Mouse (Mus musculus) E14TG2a.4 (cell line): ENCODE results near the gene Prickle1.

Experiments
- H3K27me3 ChIP-seq: 2 replicates; pipeline ENCODE4 v1.6.1; 2014; ENCODE audit warnings: low read length, control low read depth; ENCODE audit not compliant: insufficient read depth
- H3K36me3 ChIP-seq: 2 replicates; pipeline ENCODE4 v1.6.1; 2014; ENCODE audit warnings: low read length, control low read depth; ENCODE audit not compliant: insufficient read depth
- H3K4me1 ChIP-seq: replicated peaks from 2 replicates; pipeline ENCODE4 v1.6.1; 2014; ENCODE audit warnings: low read depth, low read length, control low read depth
- H3K4me3 ChIP-seq: replicated peaks from 2 replicates; pipeline ENCODE4 v1.5.1; 2014; ENCODE audit warnings: mild to moderate bottlenecking, low read length
- H3K9me3 ChIP-seq: 2 replicates; pipeline ENCODE4 v1.6.1; 2014; ENCODE audit warnings: low read length, control low read depth
- CTCF ChIP-seq: conservative IDR thresholded peaks from 2 replicates; pipeline ENCODE4 v1.5.1; 2014; ENCODE audit warnings: low read length
- NANOG ChIP-seq: IDR thresholded peaks from 2 replicates; pipeline ENCODE4 v1.6.1; 2014; ENCODE audit warnings: borderline replicate concordance, low read length, mixed read lengths
- POU5F1 ChIP-seq: IDR thresholded peaks from 2 replicates; pipeline ENCODE4 v1.6.1; 2014; ENCODE audit warnings: low read length, borderline replicate concordance

Prickle1 gene

GRCm38 (mm10) chr15:93602850-93603249 lies 7.2 kb upstream of the Prickle1 start:
- Histone ChIP-seq H3K27me3 (peaks cover 25% of the 10 kb centered on the region), H3K36me3 (no peaks in the 10 kb centered on the region), H3K9me3 (no peaks in the 10 kb centered on the region), H3K4me3 (no peak overlapping the region), H3K4me1 (no peaks in the 10 kb centered on the region)
- TF ChIP-seq NANOG (no peak), POU5F1 (no peak), CTCF (no peak)

DNA sequence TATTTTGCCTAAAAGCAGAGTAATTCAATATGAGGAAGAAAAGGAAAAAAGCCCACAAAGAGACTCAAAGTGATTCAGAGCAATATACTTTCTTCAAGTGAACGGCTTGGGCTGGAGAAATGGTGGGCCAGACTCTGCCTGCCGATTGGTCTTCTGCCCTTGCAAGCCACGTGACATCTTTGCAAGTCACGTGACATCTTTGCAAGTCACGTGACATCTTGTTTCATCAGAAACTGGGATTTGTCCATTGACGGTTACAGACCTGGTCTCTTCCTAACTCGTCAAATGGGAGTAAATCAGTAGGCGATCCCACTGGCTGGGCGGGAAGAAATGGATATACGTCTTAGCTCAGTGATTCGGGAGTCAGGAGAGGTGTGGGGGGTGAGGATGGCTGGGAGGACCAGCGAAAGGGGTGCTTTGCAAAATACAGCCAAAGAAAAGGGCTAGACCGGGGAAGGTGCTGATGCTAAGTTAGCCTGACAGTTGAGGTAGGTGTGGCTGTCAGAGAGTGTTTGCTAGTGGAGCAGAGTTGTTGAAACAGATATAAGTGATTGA lies 5.8 kb upstream of the Prickle1 start:
- TF ChIP-seq POU5F1 (no peak), NANOG (no peak), CTCF (no peak)
- Histone ChIP-seq H3K4me3 (no peak overlapping the region), H3K9me3 (no peaks in the 10 kb centered on the region), H3K27me3 (peaks cover 38% of the 10 kb centered on the region), H3K4me1 (peaks cover 2% of the 10 kb centered on the region), H3K36me3 (no peaks in the 10 kb centered on the region)

DNA sequence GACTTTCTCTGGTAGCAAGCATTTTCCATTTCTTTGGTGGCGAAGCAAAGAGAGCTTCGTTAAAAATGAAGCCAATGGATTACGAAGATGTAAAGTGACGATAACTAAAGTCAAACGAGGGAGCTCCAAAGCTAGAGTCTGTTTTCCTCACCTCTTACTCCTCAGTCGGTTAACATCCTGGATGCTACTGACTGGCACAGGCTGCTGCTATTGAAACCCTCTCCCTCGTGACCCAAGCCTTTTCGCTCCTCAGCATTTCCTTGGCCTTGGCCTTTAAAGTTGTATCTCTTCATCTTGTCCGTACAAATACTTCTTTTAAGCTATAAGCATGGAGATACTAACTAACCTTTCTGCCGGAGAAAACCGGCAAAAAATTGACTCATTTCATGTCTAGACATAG lies 1.3 kb upstream of the Prickle1 start:
- Histone ChIP-seq H3K36me3 (no peaks in the 10 kb centered on the region), H3K27me3 (peaks cover 69% of the 10 kb centered on the region), H3K4me1 (peaks cover 16% of the 10 kb centered on the region), H3K9me3 (no peaks in the 10 kb centered on the region), H3K4me3 (no peak overlapping the region)
- TF ChIP-seq POU5F1 (no peak), NANOG (no peak), CTCF (no peak)

DNA sequence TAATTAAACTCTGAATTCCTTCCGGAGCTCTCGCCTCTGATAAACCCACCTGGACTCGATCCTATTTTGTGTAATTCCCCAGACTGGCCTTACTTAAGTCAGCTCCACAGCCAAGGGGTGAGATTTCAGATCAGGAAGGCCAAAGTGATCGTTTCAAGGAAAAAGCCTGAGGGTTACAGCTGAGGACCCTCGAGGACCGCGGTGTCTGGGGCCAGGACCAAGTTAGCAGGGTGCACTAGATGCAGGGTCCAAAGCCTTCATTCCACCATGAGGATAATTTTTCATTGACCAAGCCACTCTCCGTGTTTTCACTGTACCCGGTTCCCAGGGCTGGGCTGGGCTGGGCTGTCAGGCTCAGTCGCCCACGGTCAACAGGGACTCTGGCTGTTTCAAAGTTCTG lies 594 bp upstream of the Prickle1 start:
- H3K4me3 ChIP-seq, result peak overlapping the region; percentile 85
- peaks cover 19% of the 10 kb centered on the region for H3K4me1 ChIP-seq
- peaks cover 71% of the 10 kb centered on the region for H3K27me3 ChIP-seq
- no peaks in the 10 kb centered on the region for H3K9me3 ChIP-seq
- TF ChIP-seq NANOG (no peak), CTCF (no peak), POU5F1 (no peak)
- H3K36me3 ChIP-seq, result no peaks in the 10 kb centered on the region

DNA sequence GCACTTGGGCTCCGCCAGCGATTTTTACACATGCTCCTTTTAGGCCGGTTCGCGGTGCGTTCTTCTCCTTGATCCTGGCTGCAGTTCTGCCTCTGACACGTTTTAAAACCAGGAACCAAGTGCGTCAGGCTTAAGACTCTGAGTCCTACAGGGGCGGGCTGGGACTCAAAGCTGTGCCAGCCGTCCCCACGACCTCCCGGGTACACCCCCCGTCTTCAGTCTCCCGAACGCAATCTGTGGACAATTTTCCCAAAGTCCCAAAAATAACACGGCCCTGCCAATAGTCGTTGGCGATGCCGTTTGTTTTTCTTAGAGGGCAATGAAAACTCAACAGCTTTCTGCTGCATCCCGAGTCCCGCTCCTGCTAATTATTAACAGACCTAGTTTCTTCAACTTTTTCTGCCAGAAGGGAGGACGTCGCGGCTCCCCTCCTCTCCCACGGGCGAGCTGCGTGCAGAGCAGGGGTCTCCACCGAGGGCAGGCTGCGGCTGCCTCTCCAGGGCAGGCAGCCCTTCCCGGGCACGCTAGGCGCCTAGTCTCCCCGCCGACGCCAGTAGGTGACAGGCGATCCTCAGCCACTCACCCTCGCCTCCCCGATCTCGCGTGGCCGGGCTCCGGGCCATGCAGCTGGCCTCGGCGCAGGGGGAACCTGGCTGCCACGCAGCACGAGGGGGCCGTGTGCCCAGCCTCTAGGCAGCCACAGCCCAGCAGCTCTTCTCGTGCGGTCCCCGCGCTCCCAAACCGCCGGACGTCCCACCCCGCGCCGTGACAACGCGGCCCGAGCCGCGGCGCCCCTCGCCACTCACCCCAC lies 598 bp downstream of the Prickle1 start:
- peak overlapping the region; percentile 85 for H3K4me3 ChIP-seq
- H3K27me3 ChIP-seq, result peaks cover 72% of the 10 kb centered on the region
- TF ChIP-seq NANOG (no peak), CTCF (no peak), POU5F1 (no peak)

GRCm38 (mm10) chr15:93594296-93594887 lies 1.3 kb downstream of the Prickle1 start:
- TF ChIP-seq NANOG, result no peak
- TF ChIP-seq CTCF, result no peak
- no peak for TF ChIP-seq POU5F1
- no peaks in the 10 kb centered on the region for H3K9me3 ChIP-seq
- H3K36me3 ChIP-seq, result no peaks in the 10 kb centered on the region
- 0 out of 2 replicates have a peak overlapping the region, but pooled peaks have one; percentile 85 for H3K4me3 ChIP-seq
- H3K27me3 ChIP-seq, result peaks cover 77% of the 10 kb centered on the region
- peaks cover 19% of the 10 kb centered on the region for H3K4me1 ChIP-seq

More for the DNA sequence above, 598 bp downstream of the Prickle1 start:
- peaks cover 19% of the 10 kb centered on the region for H3K4me1 ChIP-seq
- no peaks in the 10 kb centered on the region for H3K36me3 ChIP-seq
- no peaks in the 10 kb centered on the region for H3K9me3 ChIP-seq

DNA sequence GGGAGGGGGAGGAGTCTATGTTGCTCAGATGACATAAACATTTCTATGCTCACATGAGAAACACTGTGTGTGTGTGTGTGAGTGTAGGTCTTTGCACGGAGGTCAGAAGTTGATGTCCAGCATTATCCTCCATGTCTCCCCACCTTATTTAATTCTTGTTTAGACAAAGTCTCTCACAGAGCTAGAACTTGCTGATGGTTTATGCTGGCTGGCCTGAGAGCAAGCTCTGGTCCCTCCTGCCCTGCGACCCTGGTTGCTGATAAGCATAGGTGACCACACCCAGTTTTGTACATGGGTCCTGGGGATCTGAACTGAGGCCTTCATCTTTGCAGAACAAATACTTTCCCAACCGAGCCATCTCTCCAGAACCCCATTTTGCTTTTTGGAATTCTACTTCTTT lies 3.1 kb downstream of the Prickle1 start:
- Histone ChIP-seq H3K27me3 (peaks cover 65% of the 10 kb centered on the region), H3K36me3 (no peaks in the 10 kb centered on the region), H3K4me3 (no peak overlapping the region), H3K4me1 (peaks cover 19% of the 10 kb centered on the region), H3K9me3 (no peaks in the 10 kb centered on the region)
- TF ChIP-seq NANOG (no peak), CTCF (no peak), POU5F1 (no peak)

GRCm38 (mm10) chr15:93591831-93592321 lies 3.8 kb downstream of the Prickle1 start:
- Histone ChIP-seq H3K27me3 (peaks cover 58% of the 10 kb centered on the region), H3K4me1 (peaks cover 19% of the 10 kb centered on the region), H3K9me3 (no peaks in the 10 kb centered on the region), H3K36me3 (no peaks in the 10 kb centered on the region), H3K4me3 (no peak overlapping the region; the same call in 1 of the 2 replicates)
- no peak for TF ChIP-seq POU5F1
- TF ChIP-seq CTCF, result no peak
- no peak for TF ChIP-seq NANOG
